Mouse (Mus musculus) MEL (cell line): ENCODE data around the gene Tpd52l2. TPM values are rescaled to one million over a fixed set of nuclear protein-coding genes. Genes with fewer than 3 reads are reported as not detected.

Experiments
- DNase-seq: peaks from one replicate; pipeline ENCODE4 v3.0.0; 2011; ENCODE audit warnings: low read depth, low spot score
- H3K27ac ChIP-seq: 2 replicates; pipeline ENCODE4 v1.5.1; 2012; ENCODE audit warnings: low read depth, mild to moderate bottlenecking, control low read depth, low read length, moderate library complexity; ENCODE audit not compliant: control insufficient read depth
- H3K27me3 ChIP-seq, 2 experiments: fragments of 150-350 bp in 1 of 2; sonication (generic) in 1 of 2; 2 replicates each; pipeline ENCODE4 v1.6.1; 2012; ENCODE audit warnings: low read length in 2 of 2, mild to moderate bottlenecking in 2 of 2, improper control_type of control experiment in 1 of 2, moderate library complexity in 1 of 2; ENCODE audit not compliant: insufficient read depth in 2 of 2, control insufficient read depth in 1 of 2
- H3K36me3 ChIP-seq, 2 experiments: 2 replicates each; pipeline ENCODE4 v1.6.1; 2012 to 2014; ENCODE audit warnings: low read length in 2 of 2, improper control_type of control experiment in 1 of 2, inconsistent platforms in 1 of 2, mild to moderate bottlenecking in 1 of 2; ENCODE audit not compliant: insufficient read depth in 2 of 2, control insufficient read depth in 1 of 2
- H3K4me1 ChIP-seq, 2 experiments: fragments of 150-350 bp in 1 of 2; sonication (generic) in 1 of 2; 2 replicates each; pipeline ENCODE4 v1.6.1; 2012; ENCODE audit warnings: low read length in 2 of 2, improper control_type of control experiment in 1 of 2, mild to moderate bottlenecking in 1 of 2; ENCODE audit not compliant: insufficient read depth in 2 of 2, control insufficient read depth in 1 of 2
- H3K4me3 ChIP-seq, 2 experiments: fragments of 150-350 bp in 1 of 2; sonication (generic) in 1 of 2; 2 replicates each; pipeline ENCODE4 v1.5.1; 2012; ENCODE audit warnings: low read depth in 2 of 2, low read length in 2 of 2, mild to moderate bottlenecking in 2 of 2, moderate library complexity in 2 of 2, control low read depth in 1 of 2, improper control_type of control experiment in 1 of 2; ENCODE audit not compliant: control insufficient read depth in 1 of 2, insufficient read depth in 1 of 2
- H3K79me2 ChIP-seq: 2 replicates; pipeline ENCODE4 v1.6.1; 2012; ENCODE audit warnings: mild to moderate bottlenecking, low read length, moderate library complexity; ENCODE audit not compliant: control insufficient read depth, poor library complexity, insufficient read depth
- H3K9ac ChIP-seq: 2 replicates; pipeline ENCODE4 v1.6.1; 2012; ENCODE audit warnings: low read depth, mild to moderate bottlenecking, control low read depth, low read length, moderate library complexity; ENCODE audit not compliant: control insufficient read depth, poor library complexity, severe bottlenecking
- H3K9me3 ChIP-seq: fragments of 150-350 bp; sonication (generic); replicated peaks from 2 replicates; pipeline ENCODE4 v1.6.1; 2012; ENCODE audit warnings: mild to moderate bottlenecking, low read length, improper control_type of control experiment, moderate library complexity; ENCODE audit not compliant: insufficient read depth
- BHLHE40 ChIP-seq: IDR thresholded peaks from 2 replicates; pipeline ENCODE4 v1.6.1; 2012; ENCODE audit warnings: low read depth, mild to moderate bottlenecking, inconsistent platforms, low read length, improper control_type of control experiment, borderline replicate concordance
- CTCF ChIP-seq, 3 experiments: IDR thresholded peaks in 2 of 3; conservative IDR thresholded peaks in 1 of 3; 2 replicates each; pipeline ENCODE4 v1.5.1; 2011 to 2012; ENCODE audit warnings: low read length in 3 of 3, low read depth in 2 of 3, mild to moderate bottlenecking in 2 of 3, improper control_type of control experiment in 1 of 3, inconsistent platforms in 1 of 3, mixed read lengths in 1 of 3, moderate library complexity in 1 of 3; ENCODE audit not compliant: control insufficient read depth in 1 of 3, insufficient read depth in 1 of 3, poor library complexity in 1 of 3, severe bottlenecking in 1 of 3
- HCFC1 ChIP-seq: IDR thresholded peaks from 2 replicates; pipeline ENCODE4 v1.6.1; 2012; ENCODE audit warnings: low read depth, mild to moderate bottlenecking, inconsistent platforms, low read length, improper control_type of control experiment, moderate library complexity
- KAT2A ChIP-seq: conservative IDR thresholded peaks from 2 replicates; pipeline ENCODE4 v1.6.1; 2012; ENCODE audit warnings: low read depth, low read length, improper control_type of control experiment, inconsistent platforms
- MAX ChIP-seq: IDR thresholded peaks from 2 replicates; pipeline ENCODE4 v1.6.1; 2011; ENCODE audit warnings: low read length, improper control_type of control experiment
- MEF2A ChIP-seq: IDR thresholded peaks from 2 replicates; pipeline ENCODE4 v1.6.1; 2014; ENCODE audit warnings: low read depth, mild to moderate bottlenecking, inconsistent platforms, low read length, improper control_type of control experiment; ENCODE audit not compliant: poor library complexity, insufficient replicate concordance, severe bottlenecking; ENCODE audit errors: extremely low read depth
- MXI1 ChIP-seq: IDR thresholded peaks from 2 replicates; pipeline ENCODE4 v1.6.1; 2011; ENCODE audit warnings: mild to moderate bottlenecking, low read depth, low read length, improper control_type of control experiment
- NELFE ChIP-seq: IDR thresholded peaks from 2 replicates; pipeline ENCODE4 v1.6.1; 2011; ENCODE audit warnings: low read depth, low read length, improper control_type of control experiment
- POLR2AphosphoS2 ChIP-seq: IDR thresholded peaks from 2 replicates; pipeline ENCODE4 v1.6.1; 2011; ENCODE audit warnings: low read length, improper control_type of control experiment
- POLR2AphosphoS5 ChIP-seq: IDR thresholded peaks from 2 replicates; pipeline ENCODE4 v1.6.1; 2012; ENCODE audit warnings: low read depth, borderline replicate concordance, mild to moderate bottlenecking, inconsistent platforms, low read length, moderate library complexity, mixed read lengths
- SIN3A ChIP-seq: IDR thresholded peaks from 2 replicates; pipeline ENCODE4 v1.6.1; 2012; ENCODE audit warnings: low read length, improper control_type of control experiment, inconsistent platforms
- TBP ChIP-seq: IDR thresholded peaks from 2 replicates; pipeline ENCODE4 v1.8.0; 2011; ENCODE audit warnings: low read depth, low read length, improper control_type of control experiment
- TCF12 ChIP-seq: IDR thresholded peaks from 2 replicates; pipeline ENCODE4 v1.6.1; 2014; ENCODE audit warnings: low read depth, mild to moderate bottlenecking, inconsistent platforms, low read length, improper control_type of control experiment, moderate library complexity
- UBTF ChIP-seq: IDR thresholded peaks from 2 replicates; pipeline ENCODE4 v1.6.1; 2012; ENCODE audit warnings: low read depth, mild to moderate bottlenecking, inconsistent platforms, low read length, improper control_type of control experiment, moderate library complexity, borderline replicate concordance; ENCODE audit not compliant: insufficient read depth
- ZC3H11A ChIP-seq: IDR thresholded peaks from 2 replicates; pipeline ENCODE4 v1.6.1; 2012; ENCODE audit warnings: low read depth, mild to moderate bottlenecking, inconsistent platforms, low read length, improper control_type of control experiment
- ZKSCAN1 ChIP-seq: IDR thresholded peaks from 2 replicates; pipeline ENCODE4 v1.6.1; 2012; ENCODE audit warnings: low read depth, mild to moderate bottlenecking, inconsistent platforms, low read length, improper control_type of control experiment, moderate library complexity
- ZMIZ1 ChIP-seq: IDR thresholded peaks from 2 replicates; pipeline ENCODE4 v1.6.1; 2012; ENCODE audit warnings: low read depth, mild to moderate bottlenecking, inconsistent platforms, low read length, improper control_type of control experiment, moderate library complexity
- polyA plus RNA-seq, 2 experiments: library from polyadenylated mRNA; stranded (reverse) in 1 of 2; unstranded in 1 of 2; fragments of >175 nt in 1 of 2; fragments of >200 nt in 1 of 2; gene quantifications; 2 replicates each; pipeline versions ENCODE4 v1.2.1 to v1.2.4; 2012; ENCODE audit warnings: low replicate concordance in 2 of 2, low read depth in 1 of 2; ENCODE audit not compliant: insufficient read length in 2 of 2, insufficient read depth in 1 of 2, missing spikeins in 1 of 2
- total RNA-seq: library from RNA; depleted of rRNA; stranded (reverse); fragments of 300-350 nt; gene quantifications from 2 replicates; pipeline ENCODE4 v1.2.3, GENCODE M21; 2012

Gene Tpd52l2
- total and polyA plus RNA-seq, 3 experiments = 99.5 to 119 TPM; not detected in 1

GRCm38 (mm10) chr2:181511231-181511630, 14.3 kb downstream of the Tpd52l2 start:
- no peak for DNase-seq
- no peak overlapping the region for H3K9ac ChIP-seq
- TF ChIP-seq TCF12 (no peak), UBTF (no peak), MXI1 (no peak), BHLHE40 (no peak), TBP (no peak), CTCF (IDR thresholded peaks at IDR 0.05 in 2 of 3, conservative IDR thresholded peaks at IDR 0.05 in 1 of 3; ENCODE audit: control insufficient read depth in 1 of 3, insufficient read depth in 1 of 3, low read depth in 2 of 3, low read length in 3 of 3, poor library complexity in 1 of 3, severe bottlenecking in 1 of 3) (no peak), KAT2A (no peak)
- no peaks in the 10 kb centered on the region for H3K79me2 ChIP-seq
- no peaks in the 10 kb centered on the region for H3K4me1 ChIP-seq
- peaks cover 0 to 54% of the 10 kb centered on the region in 2 experiments; a peak in 2 of 4 replicates for H3K36me3 ChIP-seq
- H3K27ac ChIP-seq = no peak overlapping the region
- H3K9me3 ChIP-seq = no peaks in the 10 kb centered on the region
- H3K4me3 ChIP-seq = no peak overlapping the region
- H3K27me3 ChIP-seq = no peaks in the 10 kb centered on the region

DNA sequence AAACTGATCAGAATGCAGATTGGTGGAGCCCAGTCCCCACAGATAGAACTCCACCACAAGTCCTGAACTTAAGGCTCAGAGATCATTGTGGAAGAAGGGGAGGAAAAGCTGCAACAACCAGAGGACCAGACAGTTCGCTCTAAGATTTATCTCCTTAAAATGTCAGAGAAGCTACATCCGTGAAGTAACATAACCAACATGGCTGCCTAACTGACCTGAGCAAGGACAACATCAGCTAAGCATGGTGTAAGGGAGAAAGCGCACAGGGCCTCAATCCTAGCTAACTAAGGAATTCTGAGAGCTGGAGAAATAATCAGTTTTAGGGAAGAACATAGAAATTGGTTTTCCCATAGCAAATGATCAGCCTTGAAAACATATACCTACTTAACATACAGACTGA, 22.3 kb downstream of the Tpd52l2 start:
- Histone ChIP-seq H3K27me3 (no peaks in the 10 kb centered on the region), H3K4me1 (peaks cover 10 to 14% of the 10 kb centered on the region in 2 experiments), H3K36me3 (peaks cover 21 to 33% of the 10 kb centered on the region in 2 experiments), H3K4me3 (peak overlapping the region; percentile 42 to 82), H3K79me2 (peaks cover 36% of the 10 kb centered on the region), H3K9me3 (no peaks in the 10 kb centered on the region), H3K9ac (peak overlapping the region; percentile 87), H3K27ac (peak overlapping the region; percentile 89)
- TF ChIP-seq POLR2AphosphoS5 (no peak), MEF2A (no peak), ZKSCAN1 (no peak), SIN3A (peak; percentile 51; the same call in 1 of the 2 replicates), ZMIZ1 (no peak; the same call in 1 of the 2 replicates), NELFE (0 out of 2 replicates have a peak, but pooled peaks have one; percentile 16), BHLHE40 (no peak), POLR2AphosphoS2 (peak; percentile 51; the same call in 1 of the 2 replicates), ZC3H11A (no peak), MXI1 (peak; percentile 28; the same call in 1 of the 2 replicates), MAX (no peak), HCFC1 (no peak)
- DNase-seq = peak; percentile 39
